Mouse (Mus musculus): ENCODE measurements around the gene Ier5. TPM values are rescaled to one million over a fixed set of nuclear protein-coding genes. Genes with fewer than 3 reads are reported as not detected.

Gene Ier5
- total and polyA plus RNA-seq, 3 experiments, result 7.2 to 7.4 TPM; not detected in 1

DNA sequence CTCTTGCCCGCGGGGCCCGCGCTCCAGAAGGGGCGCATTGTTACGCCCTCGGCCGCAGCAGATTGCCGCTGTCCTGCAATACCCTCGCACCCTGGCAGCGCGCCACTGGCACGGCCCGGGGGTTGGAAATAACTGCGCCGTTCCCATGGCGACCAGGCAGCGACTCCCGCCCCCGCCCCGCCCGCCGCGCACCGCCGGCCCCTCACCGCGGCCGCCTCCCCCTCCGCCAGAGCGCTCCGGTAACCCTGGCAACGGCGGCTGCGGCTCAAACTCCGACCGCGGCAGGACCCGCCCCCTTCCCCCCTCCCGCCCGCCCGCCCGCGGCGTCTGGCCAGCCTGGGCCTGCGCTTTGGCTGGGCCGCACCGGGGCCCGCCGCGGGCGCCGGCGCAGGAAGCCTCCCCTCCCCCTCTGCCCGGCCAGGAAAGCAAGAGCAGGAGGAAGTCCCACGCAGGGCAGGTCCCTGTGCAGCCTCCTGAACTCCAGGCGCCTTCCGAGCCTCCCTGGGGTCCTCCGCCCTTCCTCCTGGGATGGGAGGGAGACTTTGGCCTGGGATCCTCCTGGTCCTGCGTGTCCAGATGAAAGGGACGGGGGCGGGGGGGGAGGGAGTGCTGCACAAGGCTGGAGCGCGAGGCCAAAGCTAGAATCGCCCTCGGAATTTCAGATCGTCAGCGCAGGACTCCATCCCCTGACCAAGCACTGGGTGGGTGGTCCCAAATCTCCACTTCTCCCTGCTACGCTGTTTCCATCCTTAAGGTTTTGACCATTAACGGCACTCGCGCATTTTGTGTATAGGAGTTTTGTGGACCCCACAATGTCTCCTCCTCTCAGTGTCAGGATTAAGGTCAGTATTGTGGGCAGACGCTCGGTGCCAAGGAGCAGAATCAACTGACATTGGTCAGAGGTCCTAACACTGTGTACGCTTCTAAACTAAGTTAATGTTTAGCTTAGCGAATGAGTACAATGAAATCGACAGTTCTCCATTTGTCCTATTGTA lies 15.9 kb downstream of the Ier5 start:
- DNase-seq (ENCODE audit: low read depth, low spot score), result peak; percentile 88
- Histone ChIP-seq H3K27me3 (ENCODE audit: control insufficient read depth in 1 of 2, insufficient read depth in 2 of 2, low read length in 2 of 2) (no peaks in the 10 kb centered on the region), H3K27ac (ENCODE audit: control insufficient read depth, low read depth, low read length) (peak overlapping the region; percentile 58)
- no peak for TF ChIP-seq RCOR1 (IDR thresholded peaks at IDR 0.05; ENCODE audit: low read depth, low read length)
- no peak for TF ChIP-seq MEF2A (IDR thresholded peaks at IDR 0.05; ENCODE audit: extremely low read depth, insufficient replicate concordance, low read depth, low read length, poor library complexity, severe bottlenecking)
- peak; percentile 52; the same call in 1 of the 2 replicates for TF ChIP-seq NELFE (IDR thresholded peaks at IDR 0.05; ENCODE audit: low read depth, low read length)
- 0 out of 2 replicates have a peak, but pooled peaks have one; percentile 46 for TF ChIP-seq UBTF (IDR thresholded peaks at IDR 0.05; ENCODE audit: borderline replicate concordance, insufficient read depth, low read depth, low read length)
- TF ChIP-seq CHD2 (IDR thresholded peaks at IDR 0.05; ENCODE audit: low read length), result no peak
- no peak for TF ChIP-seq JUND (IDR thresholded peaks at IDR 0.05; ENCODE audit: low read depth, low read length)
- TF ChIP-seq TCF12 (IDR thresholded peaks at IDR 0.05; ENCODE audit: low read depth, low read length), result peak; percentile 30; the same call in 1 of the 2 replicates
- no peak for TF ChIP-seq RAD21 (IDR thresholded peaks at IDR 0.05; ENCODE audit: low read depth, low read length)
- no peak for TF ChIP-seq GABPA (IDR thresholded peaks at IDR 0.05; ENCODE audit: low read depth, low read length)
- no peak for TF ChIP-seq ZKSCAN1 (IDR thresholded peaks at IDR 0.05; ENCODE audit: low read depth, low read length)
- TF ChIP-seq EP300 (IDR thresholded peaks at IDR 0.05; ENCODE audit: low read depth in 1 of 2, low read length in 2 of 2), result 0 out of 4 replicates have a peak, but pooled peaks of 1 of the 2 experiments have one; percentile 13
- no peak for TF ChIP-seq TBP (IDR thresholded peaks at IDR 0.05; ENCODE audit: low read depth, low read length)
- 0 out of 2 replicates have a peak, but pooled peaks have one; percentile 56 for TF ChIP-seq ZMIZ1 (IDR thresholded peaks at IDR 0.05; ENCODE audit: low read depth, low read length)
- no peak; the same call in 1 of the 2 replicates for TF ChIP-seq USF1 (IDR thresholded peaks at IDR 0.05; ENCODE audit: low read depth, low read length)
- TF ChIP-seq SIN3A (IDR thresholded peaks at IDR 0.05; ENCODE audit: low read length), result peak; percentile 66; the same call in 1 of the 2 replicates
- TF ChIP-seq ELF1 (IDR thresholded peaks at IDR 0.05; ENCODE audit: low read depth, low read length), result 0 out of 2 replicates have a peak, but pooled peaks have one; percentile 5
- TF ChIP-seq NRF1 (IDR thresholded peaks at IDR 0.05; ENCODE audit: insufficient read depth, low read depth, low read length, poor library complexity, severe bottlenecking), result peak; percentile 72
- TF ChIP-seq MYB (IDR thresholded peaks at IDR 0.05; ENCODE audit: low read depth, low read length), result no peak
- TF ChIP-seq MAFK (IDR thresholded peaks at IDR 0.05; ENCODE audit: borderline replicate concordance, low read depth, low read length), result no peak
- TF ChIP-seq MYC (IDR thresholded peaks at IDR 0.05; ENCODE audit: low read depth, low read length), result no peak
- TF ChIP-seq MAZ (IDR thresholded peaks at IDR 0.05; ENCODE audit: low read depth, low read length), result no peak
- no peak for TF ChIP-seq TAL1 (IDR thresholded peaks at IDR 0.05; ENCODE audit: low read length)
- TF ChIP-seq MAX (IDR thresholded peaks at IDR 0.05; ENCODE audit: low read length), result no peak; the same call in 1 of the 2 replicates
- no peak for TF ChIP-seq CHD1 (IDR thresholded peaks at IDR 0.05; ENCODE audit: low read depth, low read length)
- TF ChIP-seq ZNF384 (IDR thresholded peaks at IDR 0.05; ENCODE audit: low read depth, low read length), result no peak
- peak; percentile 49; the same call in 1 of the 2 replicates for TF ChIP-seq ETS1 (IDR thresholded peaks at IDR 0.05; ENCODE audit: low read depth, low read length)
- no peak for TF ChIP-seq KAT2A (conservative IDR thresholded peaks at IDR 0.05; ENCODE audit: low read depth, low read length)
- no peak for TF ChIP-seq USF2 (IDR thresholded peaks at IDR 0.05; ENCODE audit: borderline replicate concordance in 1 of 2, insufficient read depth in 1 of 2, low read depth in 1 of 2, low read length in 2 of 2)
- TF ChIP-seq CTCF (IDR thresholded peaks at IDR 0.05 in 2 of 3, conservative IDR thresholded peaks at IDR 0.05 in 1 of 3; ENCODE audit: control insufficient read depth in 1 of 3, insufficient read depth in 1 of 3, low read depth in 2 of 3, low read length in 3 of 3, poor library complexity in 1 of 3, severe bottlenecking in 1 of 3), result no peak
- TF ChIP-seq POLR2A (IDR thresholded peaks at IDR 0.05; ENCODE audit: control insufficient read depth in 1 of 2, insufficient read depth in 1 of 2, low read depth in 1 of 2, low read length in 2 of 2, poor library complexity in 1 of 2), result 0 out of 4 replicates have a peak, but pooled peaks of 1 of the 2 experiments have one; percentile 5
- no peak for TF ChIP-seq E2F4 (IDR thresholded peaks at IDR 0.05; ENCODE audit: borderline replicate concordance, low read depth, low read length)
- no peak for TF ChIP-seq POLR2AphosphoS5 (IDR thresholded peaks at IDR 0.05; ENCODE audit: borderline replicate concordance, low read depth, low read length)
- TF ChIP-seq POLR2AphosphoS2 (IDR thresholded peaks at IDR 0.05; ENCODE audit: low read length), result no peak
- no peak for TF ChIP-seq GATA1 (IDR thresholded peaks at IDR 0.05; ENCODE audit: low read depth, low read length)

More for the DNA sequence above, 15.9 kb downstream of the Ier5 start:
- H3K9ac ChIP-seq (ENCODE audit: control insufficient read depth, low read depth, low read length, poor library complexity, severe bottlenecking), result peak overlapping the region; percentile 80
- peaks cover 16 to 48% of the 10 kb centered on the region in 2 experiments for H3K4me1 ChIP-seq (ENCODE audit: control insufficient read depth in 1 of 2, insufficient read depth in 2 of 2, low read length in 2 of 2)
- peaks cover 0 to 28% of the 10 kb centered on the region in 2 experiments; a peak in 2 of 4 replicates for H3K36me3 ChIP-seq (ENCODE audit: control insufficient read depth in 1 of 2, insufficient read depth in 2 of 2, low read length in 2 of 2)
- no peaks in the 10 kb centered on the region for H3K9me3 ChIP-seq (replicated peaks; ENCODE audit: insufficient read depth, low read length)
- peak overlapping the region; percentile 56 to 60 for H3K4me3 ChIP-seq (ENCODE audit: control insufficient read depth in 1 of 2, insufficient read depth in 1 of 2, low read depth in 2 of 2, low read length in 2 of 2)
- no peaks in the 10 kb centered on the region; the same call in 1 of the 2 replicates for H3K79me2 ChIP-seq (ENCODE audit: control insufficient read depth, insufficient read depth, low read length, poor library complexity)

Measured in MEL (cell line).